Mouse (Mus musculus): ENCODE measurements around the gene Krt4.

Gene Krt4

GRCm38 (mm10) chr15:101924635-101925034, at the start of gene Krt4:
TSS of gene Krt4 (minus strand) at chr15:101924735.
- CTCF ChIA-PET, result no interaction called here

GRCm38 (mm10) chr15:101973414-101974077, 49.0 kb upstream of the Krt4 start:
- CTCF ChIA-PET, result interaction anchor here (1.2 kb wide), 1 partner anchor 11 kb away, joined by 3 read pairs; no protein-coding TSS in a partner anchor

DNA sequence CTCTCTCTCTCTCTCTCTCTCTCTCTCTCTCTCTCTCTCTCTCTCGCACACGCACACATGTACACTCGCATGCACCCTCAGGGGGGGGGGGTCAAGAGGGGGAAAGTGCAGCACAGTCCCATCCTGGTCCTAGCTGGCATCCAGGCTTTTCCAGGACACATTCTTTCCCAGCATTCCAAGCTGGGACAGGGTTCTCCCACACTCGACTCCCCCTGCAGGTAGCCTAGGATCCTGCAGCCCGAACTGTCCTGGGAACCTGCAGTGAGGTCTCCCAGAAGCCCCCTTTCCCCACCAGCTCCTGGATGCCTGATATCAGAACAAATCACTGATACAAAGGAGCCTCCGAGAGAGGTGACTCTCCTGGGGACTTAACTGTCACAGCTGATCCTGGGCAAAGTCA, 46.0 kb upstream of the Krt4 start:
- CTCF ChIA-PET, result no interaction called here

DNA sequence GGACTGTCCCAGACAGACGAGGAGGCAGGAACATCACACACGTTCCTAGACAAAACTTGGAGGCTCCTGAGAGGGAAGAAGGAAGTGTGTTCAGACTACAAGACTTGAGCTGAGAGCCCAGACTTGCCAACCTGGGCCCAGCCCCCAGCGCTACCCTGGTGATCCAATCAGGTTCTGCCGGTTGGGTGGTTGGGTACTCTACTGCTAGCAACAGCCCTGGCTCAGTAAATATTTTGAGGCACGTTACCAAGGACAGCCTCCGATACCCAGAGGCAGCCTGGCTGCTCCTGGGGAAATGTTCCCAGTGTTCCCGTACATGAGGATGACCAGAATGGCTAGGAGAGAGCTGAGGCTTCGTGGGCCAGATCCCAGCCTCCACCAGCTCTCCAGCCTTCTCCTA, 42.3 kb upstream of the Krt4 start:
- CTCF ChIA-PET, result no interaction called here

DNA sequence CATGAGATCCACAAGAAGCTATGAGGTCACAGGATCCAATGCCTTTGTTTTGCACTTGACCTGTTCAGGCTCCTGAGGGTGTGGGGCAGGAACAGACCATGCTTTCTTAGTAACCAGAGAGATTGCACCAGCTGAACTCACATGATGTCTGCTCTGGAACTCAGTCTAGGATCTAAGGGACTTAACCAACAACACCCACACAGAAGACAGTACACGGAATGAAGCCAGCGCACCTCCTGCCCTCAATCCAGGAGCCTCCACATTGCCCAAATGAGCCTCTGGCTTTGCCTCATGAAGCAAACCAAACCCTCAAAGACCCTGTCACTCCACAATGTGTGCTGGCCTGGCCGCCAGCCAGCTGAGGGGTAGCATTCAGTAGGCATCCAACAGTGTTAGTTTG, 34.4 kb upstream of the Krt4 start:
- CTCF ChIA-PET, result interaction anchor here (0.6 kb wide), 1 partner anchor 1007 kb away, joined by 5 read pairs; no protein-coding TSS in a partner anchor

GRCm38 (mm10) chr15:101954187-101954586, 29.7 kb upstream of the Krt4 start, which contains the start of gene Krt78:
TSS of gene Krt78 (minus strand) at chr15:101954287.
- CTCF ChIA-PET, result no interaction called here

GRCm38 (mm10) chr15:101952733-101953474, 28.4 kb upstream of the Krt4 start:
- CTCF ChIA-PET, result no interaction called here

- CTCF ChIA-PET, result no interaction called here
Observed at GRCm38 (mm10) chr15:101945430-101945829, 20.9 kb upstream of the Krt4 start.

DNA sequence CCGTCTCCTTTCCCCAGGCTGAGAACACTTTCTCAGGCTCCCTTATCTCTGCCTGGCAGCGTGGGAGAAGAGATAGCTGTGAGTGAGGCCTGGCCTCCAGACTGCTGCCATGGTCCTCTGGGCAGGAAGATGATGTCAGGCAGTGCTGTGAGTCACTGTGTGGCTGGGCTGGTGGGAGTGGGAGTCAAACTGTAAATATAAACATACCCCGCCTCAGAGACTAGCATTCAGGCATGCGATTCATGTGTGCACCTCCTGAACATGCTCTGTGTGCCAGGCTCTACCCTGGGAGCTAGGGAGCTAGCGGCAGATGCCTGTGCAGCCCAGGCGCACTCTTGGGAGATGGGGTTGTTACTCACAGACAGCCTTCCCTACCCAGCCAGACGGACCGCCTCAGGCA, 17.4 kb upstream of the Krt4 start:
- CTCF ChIA-PET, result no interaction called here

DNA sequence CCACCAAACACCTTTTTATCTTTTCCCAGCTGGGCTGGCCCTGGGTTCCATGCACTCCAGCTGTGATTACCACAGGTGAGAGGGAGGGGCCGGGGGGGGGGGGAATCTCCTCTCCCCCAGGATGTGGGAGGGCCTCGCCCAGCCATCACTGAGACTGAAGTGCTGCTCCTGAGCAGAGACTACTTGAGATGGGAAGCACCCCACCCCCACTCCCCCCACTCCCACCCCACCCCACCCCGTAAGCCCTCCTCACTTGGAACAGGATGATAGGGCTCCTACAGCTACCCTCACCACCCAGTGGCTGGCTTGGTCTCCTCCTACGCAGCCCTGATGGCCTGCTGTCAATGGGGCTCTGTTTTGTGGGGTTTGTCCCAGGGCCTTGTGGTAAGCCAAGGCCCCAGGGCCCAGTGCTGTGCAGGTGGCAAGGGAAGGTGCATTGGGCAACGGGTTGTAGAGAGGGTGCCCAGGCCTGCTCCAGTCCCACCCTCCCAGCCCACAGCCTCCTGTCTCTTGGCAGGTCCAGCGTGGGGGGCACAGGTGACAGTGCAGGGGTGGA, 15.8 kb upstream of the Krt4 start, which contains the start of gene Krt79:
Gene Krt79, minus strand, starts transcription at position 51 of the 556 bp plus-strand sequence.
- CTCF ChIA-PET, result no interaction called here

GRCm38 (mm10) chr15:101938600-101939308, 14.2 kb upstream of the Krt4 start:
- CTCF ChIA-PET, result no interaction called here

DNA sequence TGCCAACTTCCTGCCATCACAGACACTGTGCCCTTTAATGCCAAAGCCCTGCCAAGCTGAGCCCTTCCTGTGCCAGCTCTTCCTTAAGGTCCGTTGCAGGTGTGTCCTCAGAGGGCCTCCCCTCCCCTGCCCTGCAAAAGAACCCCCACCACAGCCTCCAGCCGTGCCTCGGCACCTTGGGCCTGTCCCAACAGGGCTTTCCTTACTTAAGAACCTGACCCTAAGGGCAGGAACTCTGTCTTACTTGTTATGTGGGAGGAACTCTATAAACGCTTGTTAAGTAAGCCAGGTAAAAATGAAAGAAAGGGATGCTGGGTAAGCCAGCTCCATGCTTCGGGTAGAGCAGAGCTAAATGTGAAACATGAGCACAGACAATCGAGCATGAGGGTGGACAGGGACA, 8.5 kb upstream of the Krt4 start:
- CTCF ChIA-PET, result no interaction called here

GRCm38 (mm10) chr15:101929666-101930065, 5.1 kb upstream of the Krt4 start:
- CTCF ChIA-PET, result no interaction called here

DNA sequence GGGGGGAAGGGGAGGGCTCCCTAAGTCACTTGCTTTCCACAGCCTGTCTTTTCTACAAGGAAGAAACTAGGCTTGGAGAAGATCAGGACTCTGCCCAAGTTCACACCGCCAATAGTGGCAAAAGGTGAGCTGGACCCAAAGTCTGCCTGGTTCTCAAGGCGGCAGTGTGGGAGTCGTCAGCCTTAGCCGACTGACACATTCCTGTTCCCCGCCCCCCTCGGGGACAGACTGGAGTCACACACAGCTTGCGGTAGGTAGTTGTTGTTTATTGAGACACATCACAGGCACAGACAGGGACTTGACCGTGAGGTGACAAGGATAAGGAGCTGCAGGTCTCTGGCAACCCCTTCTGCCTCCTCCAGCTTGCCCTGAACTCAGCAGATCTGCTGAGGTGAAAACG, 4.6 kb upstream of the Krt4 start:
- CTCF ChIA-PET, result no interaction called here

DNA sequence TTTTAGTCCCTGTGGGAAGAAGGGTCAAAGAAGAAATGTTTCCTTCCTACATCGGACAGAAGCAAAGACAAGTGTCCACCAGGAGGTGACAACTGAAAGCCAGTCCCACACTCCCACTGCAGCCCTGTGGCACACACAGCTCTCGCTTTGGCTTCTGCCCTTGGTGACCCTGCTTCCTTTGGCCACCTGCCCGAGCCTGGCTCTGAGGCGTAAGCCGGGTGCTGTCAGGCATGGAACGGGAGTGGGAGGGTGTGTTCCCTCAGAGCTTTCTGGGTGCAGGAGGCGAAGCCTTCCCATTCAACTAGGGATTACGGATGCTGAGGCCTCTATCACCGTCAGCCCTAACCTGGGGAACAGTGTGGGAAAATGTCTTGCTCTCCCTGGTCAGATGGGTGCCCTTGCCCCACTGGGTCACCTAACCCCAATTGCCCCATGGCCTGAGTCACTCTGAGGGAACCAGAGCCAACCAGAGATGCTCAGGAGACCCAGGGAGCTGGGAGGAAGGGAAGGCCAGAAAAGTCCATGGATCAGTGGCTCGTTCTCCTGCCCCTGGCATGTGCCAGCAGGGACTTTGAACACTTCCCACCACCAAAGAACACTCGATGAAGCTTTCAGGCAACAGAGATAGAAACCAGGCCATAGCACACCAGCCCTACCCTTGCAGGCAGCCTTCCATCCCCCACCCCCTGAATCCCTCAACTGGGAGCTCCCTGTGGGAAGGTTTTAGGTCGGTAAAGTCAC, 3.0 kb upstream of the Krt4 start:
- CTCF ChIA-PET, result no interaction called here

DNA sequence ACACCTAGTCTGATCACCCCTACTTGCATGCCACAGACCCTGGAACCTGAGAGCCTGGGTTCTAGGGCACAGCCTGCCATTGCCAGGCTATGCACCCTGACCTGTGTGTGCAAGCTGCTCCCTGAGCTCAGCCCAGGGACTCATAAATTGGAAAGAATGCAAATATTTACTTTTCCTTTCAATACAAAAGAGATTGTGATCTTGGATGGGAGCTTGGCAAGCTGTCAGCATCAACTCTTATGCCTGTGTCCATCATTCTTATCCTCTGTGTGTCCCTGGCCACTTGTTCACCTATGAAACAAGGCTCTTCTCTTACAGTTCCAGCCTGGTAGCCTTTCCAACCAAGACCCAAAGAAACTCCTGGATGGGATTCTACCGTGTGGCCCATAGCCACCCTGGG, 506 bp upstream of the Krt4 start:
- CTCF ChIA-PET, result no interaction called here

DNA sequence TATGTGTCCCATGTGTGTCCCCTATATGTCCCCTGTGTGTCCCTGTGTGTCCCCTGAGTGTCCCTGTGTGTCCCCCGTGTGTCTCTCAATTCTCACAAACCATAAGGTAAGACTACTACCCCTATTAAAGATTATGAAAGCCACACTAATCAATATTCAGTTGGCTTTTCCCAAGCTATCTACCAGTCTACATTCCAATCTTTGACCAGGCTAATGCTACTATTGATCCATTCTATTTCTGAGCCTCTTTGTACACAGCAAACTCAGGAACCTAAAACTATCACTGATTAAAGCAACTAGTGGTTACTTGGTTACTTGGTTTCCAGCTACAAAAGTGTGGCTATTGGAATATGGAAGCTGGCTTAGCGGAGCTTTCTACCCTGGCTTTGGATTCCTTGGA, 2.2 kb downstream of the Krt4 start:
- CTCF ChIA-PET, result no interaction called here

DNA sequence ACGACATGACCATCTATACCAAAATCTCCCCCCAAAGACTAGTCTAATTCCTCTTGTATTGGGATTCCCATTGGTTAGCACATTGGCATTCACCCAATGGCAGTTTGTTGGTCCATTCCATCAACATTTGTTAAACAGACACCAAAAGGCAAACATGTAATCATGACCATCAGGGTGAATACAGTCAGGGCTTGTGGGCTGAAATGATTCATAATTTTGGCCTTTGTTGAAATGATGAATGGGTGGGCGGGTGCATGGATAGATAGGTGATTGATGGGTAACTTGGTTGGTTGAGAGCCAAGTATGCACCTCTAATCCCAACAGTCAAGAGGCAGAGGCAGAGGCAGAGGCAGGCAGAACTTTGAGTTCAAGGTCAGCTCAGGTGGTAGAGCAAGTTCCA, 8.5 kb downstream of the Krt4 start:
- CTCF ChIA-PET, result no interaction called here

GRCm38 (mm10) chr15:101904849-101905248, 19.7 kb downstream of the Krt4 start:
- CTCF ChIA-PET, result no interaction called here

DNA sequence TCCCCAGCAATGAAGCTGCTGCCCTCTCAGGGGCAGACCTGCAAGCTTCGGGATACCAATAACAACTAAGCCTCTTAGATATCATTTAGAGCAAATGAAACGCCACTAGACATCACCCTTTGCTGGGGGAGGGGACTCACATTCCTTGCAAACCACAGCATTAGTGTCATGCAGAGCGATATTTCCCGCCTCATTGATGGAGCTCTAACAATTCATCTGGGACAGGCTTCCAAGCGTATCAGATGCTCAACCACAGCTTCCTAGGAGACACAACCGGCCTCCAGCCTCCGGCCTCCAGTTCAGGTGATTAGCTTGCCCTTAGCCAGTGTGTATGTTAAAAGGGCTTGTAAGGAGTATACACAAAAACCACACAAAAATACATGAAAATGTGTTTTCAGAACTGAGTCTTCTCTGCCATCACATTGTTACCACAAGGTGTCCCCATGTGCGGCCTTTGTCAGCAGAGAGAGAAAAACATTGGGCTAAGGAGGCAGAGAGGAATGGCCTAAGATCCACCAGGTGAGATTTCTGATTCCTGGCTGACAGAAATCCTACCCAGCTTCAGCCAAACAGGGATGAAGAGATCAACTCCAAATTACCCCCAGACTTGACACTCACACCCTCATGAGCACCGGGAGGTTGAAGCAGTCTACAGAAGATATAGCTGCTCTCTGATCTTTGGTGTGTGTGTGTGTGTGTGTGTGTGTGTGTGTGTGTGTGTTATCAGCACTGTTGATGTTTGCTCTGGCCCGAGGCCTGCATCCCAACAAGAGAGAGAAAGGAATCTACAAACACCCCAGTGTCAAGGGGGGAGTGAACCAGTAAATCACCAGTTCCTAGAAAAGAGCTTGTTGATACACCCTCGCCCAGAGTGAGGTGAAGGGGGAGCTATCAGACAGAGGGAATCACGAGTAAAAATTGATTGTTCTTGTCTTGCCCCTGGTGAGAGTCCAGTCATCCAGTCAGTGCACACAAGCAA, 22.1 kb downstream of the Krt4 start:
- CTCF ChIA-PET, result interaction anchor here (0.6 kb wide), 2 partner anchors 13 to 126 kb away, joined by 5 read pairs; no protein-coding TSS in a partner anchor

DNA sequence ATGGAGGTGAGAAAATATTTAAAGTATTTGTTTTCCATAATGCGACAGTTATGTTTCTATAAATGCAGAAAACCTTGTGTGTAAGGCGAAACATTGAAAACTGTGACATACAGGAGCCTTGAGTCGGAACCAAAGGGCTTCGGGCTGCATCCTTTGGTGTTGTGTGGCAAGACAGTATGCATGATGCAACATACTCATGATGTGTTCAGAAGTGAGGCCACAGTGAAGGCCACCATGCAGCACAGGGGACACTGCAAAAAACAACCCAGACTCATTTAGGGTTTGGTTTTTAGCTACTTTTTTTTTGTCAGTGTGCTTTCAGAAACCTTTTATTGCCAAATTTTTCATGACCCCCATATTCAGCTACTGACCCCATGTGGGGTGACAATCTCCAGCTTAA, 29.3 kb downstream of the Krt4 start:
- CTCF ChIA-PET, result no interaction called here

All from spleen, embryonic (tissue).